Mouse (Mus musculus) liver, adult 2 months (tissue): Measurements from ENCODE around the gene Tmc1. TPM values are rescaled to one million over a fixed set of nuclear protein-coding genes. Genes with fewer than 3 reads are reported as not detected.

Experiments used
- DNase-seq: peaks from one replicate; pipeline ENCODE4 v3.0.0-alpha.2; 2011; ENCODE audit warnings: low read depth, low spot score; ENCODE audit errors: extremely low read depth
- H3K27ac ChIP-seq: fragments of 200-500 bp; replicated peaks from 2 replicates; pipeline ENCODE4 v1.5.1; 2012; ENCODE audit warnings: low read depth, mild to moderate bottlenecking, control low read depth, inconsistent platforms, low read length; ENCODE audit not compliant: insufficient read depth
- H3K27me3 ChIP-seq: fragments of 200-500 bp; 2 replicates; pipeline ENCODE4 v1.6.1; 2012; ENCODE audit warnings: mild to moderate bottlenecking, moderate library complexity, low read length, inconsistent platforms; ENCODE audit not compliant: control insufficient read depth, insufficient read depth
- H3K36me3 ChIP-seq: fragments of 200-500 bp; 2 replicates; pipeline ENCODE4 v1.6.1; 2012; ENCODE audit warnings: low read length, inconsistent platforms; ENCODE audit not compliant: control insufficient read depth, insufficient read depth
- H3K4me1 ChIP-seq: fragments of 200-500 bp; 2 replicates; pipeline ENCODE4 v1.6.1; 2011; ENCODE audit warnings: low read length; ENCODE audit not compliant: control insufficient read depth, insufficient read depth
- H3K4me3 ChIP-seq: fragments of 200-500 bp; 2 replicates; pipeline ENCODE4 v1.5.1; 2011; ENCODE audit warnings: low read depth, mild to moderate bottlenecking, control low read depth, low read length, moderate library complexity; ENCODE audit not compliant: insufficient read depth
- H3K79me2 ChIP-seq: fragments of 200-500 bp; 2 replicates; pipeline ENCODE4 v1.6.1; 2012; ENCODE audit warnings: inconsistent platforms, mild to moderate bottlenecking, low read length, moderate library complexity; ENCODE audit not compliant: control insufficient read depth, insufficient read depth
- H3K9ac ChIP-seq: fragments of 200-500 bp; 2 replicates; pipeline ENCODE4 v1.6.1; 2012; ENCODE audit warnings: low read depth, mild to moderate bottlenecking, control low read depth, inconsistent platforms, low read length
- CTCF ChIP-seq: fragments of 200-500 bp; IDR thresholded peaks from 2 replicates; pipeline ENCODE4 v1.5.1; 2011; ENCODE audit warnings: low read depth, low read length, control low read depth
- POLR2A ChIP-seq: fragments of 200-500 bp; IDR thresholded peaks from 2 replicates; pipeline ENCODE4 v1.6.1; 2011; ENCODE audit warnings: low read length, control low read depth; ENCODE audit not compliant: insufficient read depth; ENCODE audit errors: extremely low read depth
- WGBS: fragments of 180-500 bp; shearing (Covaris S2); methylation state at CpG from one replicate; pipeline ENCODE4 v1.1.7; 2018; 5-methylcytosine and 5-hydroxymethylcytosine counted together
- polyA plus RNA-seq: library from polyadenylated mRNA; depleted of rRNA; stranded (reverse); fragments of >200 nt; gene quantifications from 2 replicates; pipeline ENCODE4 v1.2.3, GENCODE M21; 2012; rRNA removed
- total RNA-seq: library from RNA; depleted of rRNA; stranded (reverse); fragments of >200 nt; gene quantifications from 2 replicates; pipeline ENCODE4 v1.2.3, GENCODE M21; 2014; rRNA removed

Tmc1 gene
- total RNA-seq (not detected in 2 replicates), polyA plus RNA-seq (not detected in 2 replicates)

DNA sequence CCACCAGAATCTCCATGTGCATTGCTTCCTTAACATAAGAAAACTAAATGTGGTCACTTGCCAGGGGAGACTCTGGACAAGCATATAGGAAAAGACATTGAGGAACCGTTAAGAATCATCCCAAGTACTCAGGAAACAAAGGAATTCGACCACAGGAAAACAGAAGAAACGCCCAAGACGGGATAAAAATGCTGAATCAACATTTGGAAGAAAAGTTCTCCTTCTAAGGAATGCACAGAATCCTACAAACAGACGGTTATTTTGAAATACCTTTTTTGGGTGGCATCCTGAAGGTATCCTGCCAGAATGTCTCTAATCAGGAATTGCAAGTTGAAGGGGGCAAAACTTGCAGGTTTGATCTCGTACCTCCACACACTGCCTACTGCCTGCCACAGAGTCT, at the start of gene Tmc1:
Gene Tmc1, minus strand, starts transcription at position 329 of the 400 bp plus-strand sequence.
- Histone ChIP-seq H3K79me2 (no peaks in the 10 kb centered on the region), H3K4me1 (no peaks in the 10 kb centered on the region), H3K27ac (no peak within 1 kb of the TSS), H3K27me3 (no peaks in the 10 kb centered on the region), H3K9ac (no peak within 1 kb of the TSS), H3K36me3 (no peaks in the 10 kb centered on the region), H3K4me3 (no peak within 1 kb of the TSS)
- no peak for TF ChIP-seq POLR2A
- TF ChIP-seq CTCF, result no peak
- no peak for DNase-seq
- 68% methylated on average over 6 of the region's 6 CpGs for WGBS

DNA sequence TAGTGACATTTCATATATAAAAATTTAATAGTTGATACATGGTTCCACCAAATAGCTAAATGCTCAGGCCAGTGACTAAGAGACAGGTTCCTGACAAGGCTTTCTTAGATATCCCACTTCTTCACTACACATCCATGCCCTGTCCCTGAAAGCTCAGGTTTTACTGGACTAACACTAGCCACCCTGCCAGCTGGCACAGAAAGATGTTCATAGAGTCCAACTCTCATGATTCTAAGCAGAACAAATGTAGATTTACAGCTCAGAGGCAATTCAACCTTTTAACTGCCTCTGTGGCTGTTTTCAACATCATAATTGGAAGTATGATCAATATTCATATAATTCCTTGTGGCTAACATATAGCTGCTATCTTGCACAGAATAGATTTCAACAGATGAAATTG, 47.5 kb upstream of the Tmc1 start:
- Histone ChIP-seq H3K27me3 (no peaks in the 10 kb centered on the region), H3K79me2 (no peaks in the 10 kb centered on the region), H3K36me3 (no peaks in the 10 kb centered on the region), H3K27ac (no peak overlapping the region), H3K4me3 (no peak overlapping the region), H3K9ac (no peak overlapping the region), H3K4me1 (no peaks in the 10 kb centered on the region)
- peak; percentile 79 for DNase-seq
- no peak for TF ChIP-seq POLR2A
- no peak for TF ChIP-seq CTCF

GRCm38 (mm10) chr19:20979244-20979643, 25.2 kb upstream of the Tmc1 start:
- no peaks in the 10 kb centered on the region for H3K36me3 ChIP-seq
- H3K27me3 ChIP-seq, result no peaks in the 10 kb centered on the region
- no peak for TF ChIP-seq POLR2A
- TF ChIP-seq CTCF, result no peak
- no peak overlapping the region for H3K9ac ChIP-seq
- no peaks in the 10 kb centered on the region for H3K4me1 ChIP-seq
- no peaks in the 10 kb centered on the region for H3K79me2 ChIP-seq
- no peak overlapping the region for H3K27ac ChIP-seq
- DNase-seq, result no peak
- no peak overlapping the region for H3K4me3 ChIP-seq
- WGBS, result 87% methylated on average over 2 of the region's 2 CpGs

GRCm38 (mm10) chr19:20978148-20978547, 24.1 kb upstream of the Tmc1 start:
- no peak for DNase-seq
- H3K4me3 ChIP-seq, result no peak overlapping the region
- WGBS, result 49% methylated on average over 1 of the region's 1 CpGs

GRCm38 (mm10) chr19:20971926-20972325, 17.9 kb upstream of the Tmc1 start:
- Histone ChIP-seq H3K36me3 (no peaks in the 10 kb centered on the region), H3K79me2 (no peaks in the 10 kb centered on the region), H3K4me1 (no peaks in the 10 kb centered on the region), H3K4me3 (no peak overlapping the region), H3K27ac (no peak overlapping the region), H3K9ac (no peak overlapping the region), H3K27me3 (no peaks in the 10 kb centered on the region)
- DNase-seq, result no peak
- WGBS, result 100% methylated on average over 1 of the region's 1 CpGs
- no peak for TF ChIP-seq POLR2A
- no peak for TF ChIP-seq CTCF

More at GRCm38 (mm10) chr19:20978148-20978547, 24.1 kb upstream of the Tmc1 start:
- H3K27ac ChIP-seq, result no peak overlapping the region
- TF ChIP-seq POLR2A, result no peak
- no peak for TF ChIP-seq CTCF
- no peaks in the 10 kb centered on the region for H3K36me3 ChIP-seq
- H3K79me2 ChIP-seq, result no peaks in the 10 kb centered on the region
- no peak overlapping the region for H3K9ac ChIP-seq
- H3K4me1 ChIP-seq, result no peaks in the 10 kb centered on the region
- no peaks in the 10 kb centered on the region for H3K27me3 ChIP-seq

GRCm38 (mm10) chr19:20954815-20955214, 813 bp upstream of the Tmc1 start:
- DNase-seq, result peak; percentile 99

More at GRCm38 (mm10) chr19:20954815-20955214, 813 bp upstream of the Tmc1 start:
- Histone ChIP-seq H3K79me2 (no peaks in the 10 kb centered on the region), H3K27ac (no peak overlapping the region), H3K36me3 (no peaks in the 10 kb centered on the region), H3K27me3 (no peaks in the 10 kb centered on the region), H3K4me1 (no peaks in the 10 kb centered on the region), H3K4me3 (no peak overlapping the region), H3K9ac (no peak overlapping the region)
- TF ChIP-seq CTCF (no peak), POLR2A (no peak)
- 33% methylated on average over 5 of the region's 5 CpGs for WGBS
